Mouse (Mus musculus) left cerebral cortex, postnatal 36 days (tissue): ENCODE results near the gene Spag9. TPM values are rescaled to one million over a fixed set of nuclear protein-coding genes. Genes with fewer than 3 reads are reported as not detected.

ENCODE experiments used
- DNase-seq, 2 experiments: peaks; one replicate each; pipeline ENCODE4 v3.0.0; 2021 to 2022; ENCODE audit warnings: low spot score in 2 of 2, mixed read lengths in 1 of 2
- intact Hi-C: fragments of 180-260 bp; cut with DNase I; formaldehyde crosslinking; loops from one replicate; pipeline ENCODE4 v1.15.1; 2025
- total RNA-seq, 2 experiments: library from RNA; stranded (reverse); gene quantifications; 2 replicates each; pipeline ENCODE4 v1.2.3; 2021

Spag9 gene
- total RNA-seq, 2 experiments from 2014 or later = 271 to 278 TPM

GRCm38 (mm10) chr11:94168238-94168637, 172.3 kb downstream of the Spag9 start:
- no peak for DNase-seq
- intact Hi-C loops = no loop called here

GRCm38 (mm10) chr11:94169596-94169995, 173.7 kb downstream of the Spag9 start:
- intact Hi-C loops = no loop called here
- no peak for DNase-seq

GRCm38 (mm10) chr11:94171691-94172090, 175.8 kb downstream of the Spag9 start:
- intact Hi-C loops = no loop called here
- DNase-seq = no peak

- DNase-seq = no peak
- intact Hi-C loops = no loop called here
Observed at GRCm38 (mm10) chr11:94172186-94172585, 176.3 kb downstream of the Spag9 start.

GRCm38 (mm10) chr11:94173726-94174146, 177.8 kb downstream of the Spag9 start:
- DNase-seq = no peak
- intact Hi-C loops = no loop called here

- intact Hi-C loops = no loop called here
- DNase-seq = no peak
Observed at GRCm38 (mm10) chr11:94175288-94175687, 179.4 kb downstream of the Spag9 start.

Other genes starting within 250 kb of the Spag9 start
- 10 to 100 TPM; 23.5 to 24.1 TPM for gene Utp18, start 110.3 kb upstream of the Spag9 start, total RNA-seq
- gene Mbtd1, start 110.2 kb upstream of the Spag9 start, total RNA-seq = 10 to 100 TPM; 31.9 to 40.4 TPM
- gene Nme2, start 39.8 kb upstream of the Spag9 start, total RNA-seq = 10 to 100 TPM; 75.3 to 88.9 TPM
- 100 to 1,000 TPM in 1 of 2 experiments, 10 to 100 TPM in 1; 82.1 to 108 TPM for gene Gm20390, start 27.8 kb upstream of the Spag9 start, total RNA-seq
- gene Nme1, start 27.6 kb upstream of the Spag9 start, total RNA-seq = 100 to 1,000 TPM; 109 to 116 TPM
- 10 to 100 TPM; 37.5 to 51.4 TPM for gene Tob1, start 215.4 kb downstream of the Spag9 start, total RNA-seq
- gene Wfikkn2, start 249.9 kb downstream of the Spag9 start, total RNA-seq = 1 to 10 TPM; 1.3 to 1.5 TPM